Mouse (Mus musculus) MEL (cell line): ENCODE measurements around the gene Rnf208. TPM values are rescaled to one million over a fixed set of nuclear protein-coding genes. Genes with fewer than 3 reads are reported as not detected.

Experiments
- DNase-seq: peaks from one replicate; pipeline ENCODE4 v3.0.0; 2011; ENCODE audit warnings: low read depth, low spot score
- H3K27ac ChIP-seq: 2 replicates; pipeline ENCODE4 v1.5.1; 2012; ENCODE audit warnings: low read depth, mild to moderate bottlenecking, control low read depth, low read length, moderate library complexity; ENCODE audit not compliant: control insufficient read depth
- H3K27me3 ChIP-seq, 2 experiments: fragments of 150-350 bp in 1 of 2; sonication (generic) in 1 of 2; 2 replicates each; pipeline ENCODE4 v1.6.1; 2012; ENCODE audit warnings: low read length in 2 of 2, mild to moderate bottlenecking in 2 of 2, improper control_type of control experiment in 1 of 2, moderate library complexity in 1 of 2; ENCODE audit not compliant: insufficient read depth in 2 of 2, control insufficient read depth in 1 of 2
- H3K36me3 ChIP-seq, 2 experiments: 2 replicates each; pipeline ENCODE4 v1.6.1; 2012 to 2014; ENCODE audit warnings: low read length in 2 of 2, improper control_type of control experiment in 1 of 2, inconsistent platforms in 1 of 2, mild to moderate bottlenecking in 1 of 2; ENCODE audit not compliant: insufficient read depth in 2 of 2, control insufficient read depth in 1 of 2
- H3K4me1 ChIP-seq, 2 experiments: fragments of 150-350 bp in 1 of 2; sonication (generic) in 1 of 2; 2 replicates each; pipeline ENCODE4 v1.6.1; 2012; ENCODE audit warnings: low read length in 2 of 2, improper control_type of control experiment in 1 of 2, mild to moderate bottlenecking in 1 of 2; ENCODE audit not compliant: insufficient read depth in 2 of 2, control insufficient read depth in 1 of 2
- H3K4me3 ChIP-seq, 2 experiments: fragments of 150-350 bp in 1 of 2; sonication (generic) in 1 of 2; 2 replicates each; pipeline ENCODE4 v1.5.1; 2012; ENCODE audit warnings: low read depth in 2 of 2, low read length in 2 of 2, mild to moderate bottlenecking in 2 of 2, moderate library complexity in 2 of 2, control low read depth in 1 of 2, improper control_type of control experiment in 1 of 2; ENCODE audit not compliant: control insufficient read depth in 1 of 2, insufficient read depth in 1 of 2
- H3K79me2 ChIP-seq: 2 replicates; pipeline ENCODE4 v1.6.1; 2012; ENCODE audit warnings: mild to moderate bottlenecking, low read length, moderate library complexity; ENCODE audit not compliant: control insufficient read depth, poor library complexity, insufficient read depth
- H3K9ac ChIP-seq: 2 replicates; pipeline ENCODE4 v1.6.1; 2012; ENCODE audit warnings: low read depth, mild to moderate bottlenecking, control low read depth, low read length, moderate library complexity; ENCODE audit not compliant: control insufficient read depth, poor library complexity, severe bottlenecking
- H3K9me3 ChIP-seq: fragments of 150-350 bp; sonication (generic); replicated peaks from 2 replicates; pipeline ENCODE4 v1.6.1; 2012; ENCODE audit warnings: mild to moderate bottlenecking, low read length, improper control_type of control experiment, moderate library complexity; ENCODE audit not compliant: insufficient read depth
- BHLHE40 ChIP-seq: IDR thresholded peaks from 2 replicates; pipeline ENCODE4 v1.6.1; 2012; ENCODE audit warnings: low read depth, mild to moderate bottlenecking, inconsistent platforms, low read length, improper control_type of control experiment, borderline replicate concordance
- CHD1 ChIP-seq: IDR thresholded peaks from 2 replicates; pipeline ENCODE4 v1.6.1; 2012; ENCODE audit warnings: low read depth, mild to moderate bottlenecking, inconsistent platforms, low read length, improper control_type of control experiment
- CTCF ChIP-seq, 3 experiments: IDR thresholded peaks in 2 of 3; conservative IDR thresholded peaks in 1 of 3; 2 replicates each; pipeline ENCODE4 v1.5.1; 2011 to 2012; ENCODE audit warnings: low read length in 3 of 3, low read depth in 2 of 3, mild to moderate bottlenecking in 2 of 3, improper control_type of control experiment in 1 of 3, inconsistent platforms in 1 of 3, mixed read lengths in 1 of 3, moderate library complexity in 1 of 3; ENCODE audit not compliant: control insufficient read depth in 1 of 3, insufficient read depth in 1 of 3, poor library complexity in 1 of 3, severe bottlenecking in 1 of 3
- E2F4 ChIP-seq: IDR thresholded peaks from 2 replicates; pipeline ENCODE4 v1.6.1; 2011; ENCODE audit warnings: low read depth, low read length, improper control_type of control experiment, borderline replicate concordance
- ELF1 ChIP-seq: IDR thresholded peaks from 2 replicates; pipeline ENCODE4 v1.6.1; 2014; ENCODE audit warnings: low read depth, mild to moderate bottlenecking, inconsistent platforms, low read length, improper control_type of control experiment, moderate library complexity
- EP300 ChIP-seq, 2 experiments: IDR thresholded peaks; 2 replicates each; pipeline ENCODE4 v1.6.1; 2011; ENCODE audit warnings: improper control_type of control experiment in 2 of 2, low read length in 2 of 2, low read depth in 1 of 2, mild to moderate bottlenecking in 1 of 2
- ETS1 ChIP-seq: IDR thresholded peaks from 2 replicates; pipeline ENCODE4 v1.6.1; 2012; ENCODE audit warnings: low read depth, mild to moderate bottlenecking, inconsistent platforms, low read length, improper control_type of control experiment, moderate library complexity
- GABPA ChIP-seq: IDR thresholded peaks from 2 replicates; pipeline ENCODE4 v1.6.1; 2012; ENCODE audit warnings: low read depth, mild to moderate bottlenecking, inconsistent platforms, low read length, improper control_type of control experiment, moderate library complexity
- GATA1 ChIP-seq: IDR thresholded peaks from 2 replicates; pipeline ENCODE4 v1.6.1; 2011; ENCODE audit warnings: low read depth, low read length, improper control_type of control experiment
- HCFC1 ChIP-seq: IDR thresholded peaks from 2 replicates; pipeline ENCODE4 v1.6.1; 2012; ENCODE audit warnings: low read depth, mild to moderate bottlenecking, inconsistent platforms, low read length, improper control_type of control experiment, moderate library complexity
- JUND ChIP-seq: IDR thresholded peaks from 2 replicates; pipeline ENCODE4 v1.6.1; 2011; ENCODE audit warnings: low read depth, mild to moderate bottlenecking, improper control_type of control experiment, low read length
- KAT2A ChIP-seq: conservative IDR thresholded peaks from 2 replicates; pipeline ENCODE4 v1.6.1; 2012; ENCODE audit warnings: low read depth, low read length, improper control_type of control experiment, inconsistent platforms
- MAFK ChIP-seq: IDR thresholded peaks from 2 replicates; pipeline ENCODE4 v1.6.1; 2011; ENCODE audit warnings: low read depth, mild to moderate bottlenecking, low read length, improper control_type of control experiment, borderline replicate concordance
- MAX ChIP-seq: IDR thresholded peaks from 2 replicates; pipeline ENCODE4 v1.6.1; 2011; ENCODE audit warnings: low read length, improper control_type of control experiment
- MAZ ChIP-seq: IDR thresholded peaks from 2 replicates; pipeline ENCODE4 v1.6.1; 2012; ENCODE audit warnings: low read depth, mild to moderate bottlenecking, inconsistent platforms, low read length, improper control_type of control experiment
- MEF2A ChIP-seq: IDR thresholded peaks from 2 replicates; pipeline ENCODE4 v1.6.1; 2014; ENCODE audit warnings: low read depth, mild to moderate bottlenecking, inconsistent platforms, low read length, improper control_type of control experiment; ENCODE audit not compliant: poor library complexity, insufficient replicate concordance, severe bottlenecking; ENCODE audit errors: extremely low read depth
- MXI1 ChIP-seq: IDR thresholded peaks from 2 replicates; pipeline ENCODE4 v1.6.1; 2011; ENCODE audit warnings: mild to moderate bottlenecking, low read depth, low read length, improper control_type of control experiment
- MYB ChIP-seq: IDR thresholded peaks from 2 replicates; pipeline ENCODE4 v1.6.1; 2011; ENCODE audit warnings: mild to moderate bottlenecking, low read depth, low read length, improper control_type of control experiment
- MYC ChIP-seq: IDR thresholded peaks from 2 replicates; pipeline ENCODE4 v1.6.1; 2011; ENCODE audit warnings: low read depth, mild to moderate bottlenecking, low read length, improper control_type of control experiment, moderate library complexity
- NRF1 ChIP-seq: IDR thresholded peaks from 2 replicates; pipeline ENCODE4 v1.6.1; 2014; ENCODE audit warnings: low read depth, mild to moderate bottlenecking, inconsistent platforms, low read length, improper control_type of control experiment, moderate library complexity; ENCODE audit not compliant: poor library complexity, insufficient read depth, severe bottlenecking
- POLR2A ChIP-seq, 2 experiments: IDR thresholded peaks; 2 replicates each; pipeline ENCODE4 v1.6.1; 2011 to 2012; ENCODE audit warnings: low read length in 2 of 2, mild to moderate bottlenecking in 2 of 2, control low read depth in 1 of 2, improper control_type of control experiment in 1 of 2, low read depth in 1 of 2, moderate library complexity in 1 of 2; ENCODE audit not compliant: control insufficient read depth in 1 of 2, insufficient read depth in 1 of 2, poor library complexity in 1 of 2
- POLR2AphosphoS5 ChIP-seq: IDR thresholded peaks from 2 replicates; pipeline ENCODE4 v1.6.1; 2012; ENCODE audit warnings: low read depth, borderline replicate concordance, mild to moderate bottlenecking, inconsistent platforms, low read length, moderate library complexity, mixed read lengths
- RCOR1 ChIP-seq: IDR thresholded peaks from 2 replicates; pipeline ENCODE4 v1.6.1; 2012; ENCODE audit warnings: low read depth, mild to moderate bottlenecking, inconsistent platforms, low read length, improper control_type of control experiment
- SIN3A ChIP-seq: IDR thresholded peaks from 2 replicates; pipeline ENCODE4 v1.6.1; 2012; ENCODE audit warnings: low read length, improper control_type of control experiment, inconsistent platforms
- SMC3 ChIP-seq: IDR thresholded peaks from 2 replicates; pipeline ENCODE4 v1.6.1; 2011; ENCODE audit warnings: low read depth, low read length, improper control_type of control experiment
- TCF12 ChIP-seq: IDR thresholded peaks from 2 replicates; pipeline ENCODE4 v1.6.1; 2014; ENCODE audit warnings: low read depth, mild to moderate bottlenecking, inconsistent platforms, low read length, improper control_type of control experiment, moderate library complexity
- USF1 ChIP-seq: IDR thresholded peaks from 2 replicates; pipeline ENCODE4 v1.6.1; 2014; ENCODE audit warnings: low read depth, mild to moderate bottlenecking, inconsistent platforms, low read length, improper control_type of control experiment, moderate library complexity
- USF2 ChIP-seq, 2 experiments: IDR thresholded peaks; 2 replicates each; pipeline ENCODE4 v1.6.1; 2011 to 2012; ENCODE audit warnings: improper control_type of control experiment in 2 of 2, low read length in 2 of 2, borderline replicate concordance in 1 of 2, inconsistent platforms in 1 of 2, low read depth in 1 of 2, mild to moderate bottlenecking in 1 of 2; ENCODE audit not compliant: insufficient read depth in 1 of 2
- ZC3H11A ChIP-seq: IDR thresholded peaks from 2 replicates; pipeline ENCODE4 v1.6.1; 2012; ENCODE audit warnings: low read depth, mild to moderate bottlenecking, inconsistent platforms, low read length, improper control_type of control experiment
- ZKSCAN1 ChIP-seq: IDR thresholded peaks from 2 replicates; pipeline ENCODE4 v1.6.1; 2012; ENCODE audit warnings: low read depth, mild to moderate bottlenecking, inconsistent platforms, low read length, improper control_type of control experiment, moderate library complexity
- polyA plus RNA-seq, 2 experiments: library from polyadenylated mRNA; stranded (reverse) in 1 of 2; unstranded in 1 of 2; fragments of >175 nt in 1 of 2; fragments of >200 nt in 1 of 2; gene quantifications; 2 replicates each; pipeline versions ENCODE4 v1.2.1 to v1.2.4; 2012; ENCODE audit warnings: low replicate concordance in 2 of 2, low read depth in 1 of 2; ENCODE audit not compliant: insufficient read length in 2 of 2, insufficient read depth in 1 of 2, missing spikeins in 1 of 2
- total RNA-seq: library from RNA; depleted of rRNA; stranded (reverse); fragments of 300-350 nt; gene quantifications from 2 replicates; pipeline ENCODE4 v1.2.3, GENCODE M21; 2012

Rnf208 gene
- total and polyA plus RNA-seq, 3 experiments: 6.0 to 21.8 TPM; not detected in 1

- no peak for TF ChIP-seq USF2 (IDR thresholded peaks at IDR 0.05; ENCODE audit: borderline replicate concordance in 1 of 2, insufficient read depth in 1 of 2, low read depth in 1 of 2, low read length in 2 of 2)
- TF ChIP-seq USF1: no peak
- TF ChIP-seq MYB: peak; percentile 77
- TF ChIP-seq ZC3H11A: no peak
- no peak for TF ChIP-seq POLR2A (IDR thresholded peaks at IDR 0.05; ENCODE audit: control insufficient read depth in 1 of 2, insufficient read depth in 1 of 2, low read depth in 1 of 2, low read length in 2 of 2, poor library complexity in 1 of 2)
- TF ChIP-seq MAFK: peak; percentile 59; the same call in 1 of the 2 replicates
- 0 out of 2 replicates have a peak, but pooled peaks have one; percentile 38 for TF ChIP-seq TCF12
- TF ChIP-seq MAZ: peak; percentile 81; the same call in 1 of the 2 replicates
- TF ChIP-seq SIN3A: peak; percentile 97
- peak; percentile 75 for TF ChIP-seq MAX
- TF ChIP-seq ETS1: peak; percentile 90
- TF ChIP-seq MYC: no peak
- TF ChIP-seq MXI1: peak; percentile 97
- peak; percentile 57 to 83 for TF ChIP-seq EP300 (IDR thresholded peaks at IDR 0.05; ENCODE audit: low read depth in 1 of 2, low read length in 2 of 2)
These were observed 18.2 kb upstream of the Rnf208 start (continued) for GRCm38 (mm10) chr2:25223681-25224491.

GRCm38 (mm10) chr2:25224492-25224765, 17.6 kb upstream of the Rnf208 start, which contains the start of gene Tubb4b:
Gene Tubb4b (minus strand): TSS chr2:25224702.
- Histone ChIP-seq H3K27ac (peak within 1 kb of the TSS; percentile 100), H3K9me3 (no peaks in the 10 kb centered on the region), H3K4me1 (peaks cover 6 to 18% of the 10 kb centered on the region in 2 experiments; a peak in 3 of 4 replicates), H3K79me2 (peaks cover 17% of the 10 kb centered on the region), H3K27me3 (no peaks in the 10 kb centered on the region), H3K36me3 (peaks cover 6 to 8% of the 10 kb centered on the region in 2 experiments), H3K9ac (peak within 1 kb of the TSS; percentile 99), H3K4me3 (peak within 1 kb of the TSS; percentile 96 to 97)
- no peak for DNase-seq
- TF ChIP-seq SMC3: no peak
- peak; percentile 79 for TF ChIP-seq MYC
- TF ChIP-seq MYB: no peak
- TF ChIP-seq SIN3A: peak; percentile 27; the same call in 1 of the 2 replicates
- no peak for TF ChIP-seq CTCF (IDR thresholded peaks at IDR 0.05 in 2 of 3, conservative IDR thresholded peaks at IDR 0.05 in 1 of 3; ENCODE audit: control insufficient read depth in 1 of 3, insufficient read depth in 1 of 3, low read depth in 2 of 3, low read length in 3 of 3, poor library complexity in 1 of 3, severe bottlenecking in 1 of 3)
- no peak for TF ChIP-seq USF2 (IDR thresholded peaks at IDR 0.05; ENCODE audit: borderline replicate concordance in 1 of 2, insufficient read depth in 1 of 2, low read depth in 1 of 2, low read length in 2 of 2)
- 0 out of 2 replicates have a peak, but pooled peaks have one; percentile 9 for TF ChIP-seq KAT2A
- peak; percentile 42; the same call in 1 of the 2 replicates for TF ChIP-seq MXI1
- no peak for TF ChIP-seq MAFK
- TF ChIP-seq POLR2AphosphoS5: peak; percentile 99
- no peak for TF ChIP-seq CHD1
- no peak for TF ChIP-seq ZC3H11A
- TF ChIP-seq MEF2A: no peak
- TF ChIP-seq ELF1: peak; percentile 45; the same call in 1 of the 2 replicates
- no peak for TF ChIP-seq GABPA
- no peak for TF ChIP-seq ETS1
- peak; percentile 61; the same call in 1 of the 2 replicates for TF ChIP-seq NRF1
- no peak for TF ChIP-seq JUND
- TF ChIP-seq HCFC1: peak; percentile 65; the same call in 1 of the 2 replicates
- no peak for TF ChIP-seq E2F4
- peak; percentile 99 to 100 for TF ChIP-seq POLR2A (IDR thresholded peaks at IDR 0.05; ENCODE audit: control insufficient read depth in 1 of 2, insufficient read depth in 1 of 2, low read depth in 1 of 2, low read length in 2 of 2, poor library complexity in 1 of 2)
- TF ChIP-seq EP300 (IDR thresholded peaks at IDR 0.05; ENCODE audit: low read depth in 1 of 2, low read length in 2 of 2): no peak
- TF ChIP-seq ZKSCAN1: no peak
- TF ChIP-seq MAX: no peak; the same call in 1 of the 2 replicates
- no peak for TF ChIP-seq RCOR1
- no peak for TF ChIP-seq GATA1
- TF ChIP-seq BHLHE40: no peak
